Mouse (Mus musculus): ENCODE measurements around the gene Bco2. TPM values are rescaled to one million over a fixed set of nuclear protein-coding genes. Genes with fewer than 3 reads are reported as not detected.

Bco2 gene
- polyA plus RNA-seq, 1 experiment = 5.3 TPM

DNA sequence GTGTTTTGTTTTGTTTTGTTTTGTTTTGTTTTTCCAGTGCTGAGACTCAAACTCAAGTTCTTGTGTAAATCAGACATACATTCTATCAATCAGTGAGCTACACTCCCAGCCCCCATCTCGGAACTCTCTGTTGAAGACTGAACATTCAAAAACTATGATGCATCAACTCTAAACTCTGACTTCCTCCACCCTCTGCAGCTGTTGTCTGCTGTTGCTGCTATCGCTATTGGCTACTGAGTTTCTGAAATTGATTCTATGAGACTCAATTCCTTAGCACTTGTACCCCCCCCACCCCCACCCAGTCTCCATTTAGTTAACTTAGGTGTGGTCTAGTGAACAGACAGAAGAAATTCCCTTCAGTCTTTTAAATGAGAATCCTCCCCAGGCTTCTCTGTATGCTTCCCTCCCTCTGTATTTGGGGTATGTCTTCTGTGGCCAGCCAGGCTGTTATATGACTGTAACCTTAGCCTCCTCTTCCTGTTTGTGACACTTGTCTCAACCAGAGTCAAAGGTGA is 63.4 kb downstream of the Bco2 start:
- H3K27me3 ChIP-seq (replicated peaks; ENCODE audit: control insufficient read depth, insufficient read depth, low read length) = no peaks in the 10 kb centered on the region
- TF ChIP-seq POLR2A (IDR thresholded peaks at IDR 0.05; ENCODE audit: low read depth, low read length) (no peak), CTCF (conservative IDR thresholded peaks at IDR 0.05; ENCODE audit: insufficient read depth, insufficient read length, low read depth, low read length) (no peak)
- H3K27ac ChIP-seq (ENCODE audit: insufficient read depth, low read depth, low read length) = no peak overlapping the region
- no peaks in the 10 kb centered on the region for H3K4me1 ChIP-seq (ENCODE audit: control insufficient read depth, insufficient read depth, low read length)
- DNase-seq = no peak
- H3K4me3 ChIP-seq (ENCODE audit: insufficient read depth, low read depth, low read length) = no peak overlapping the region
- no peaks in the 10 kb centered on the region for H3K36me3 ChIP-seq (ENCODE audit: control insufficient read depth, insufficient read depth, low read length)
- 79% methylated on average over 2 of the region's 2 CpGs for WGBS

DNA sequence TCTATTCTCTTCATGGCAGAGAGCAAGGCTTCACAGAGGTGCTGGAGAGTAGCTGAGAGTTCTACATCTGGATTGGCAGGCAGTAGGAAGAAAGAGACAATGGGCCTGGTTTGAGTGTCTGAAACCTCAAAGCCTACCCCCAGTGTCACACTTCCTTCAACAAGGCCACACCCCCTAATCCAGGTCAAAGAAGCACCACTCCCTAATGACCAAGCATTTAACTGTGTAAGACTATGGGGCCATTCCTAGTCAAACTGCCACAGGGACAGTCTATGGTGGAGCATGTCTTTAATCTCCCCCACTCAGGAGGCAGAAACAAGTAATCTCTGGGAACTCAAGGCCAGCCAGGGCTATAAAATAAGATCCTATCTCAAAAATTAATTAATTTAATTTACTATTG is 64.1 kb downstream of the Bco2 start:
- no peak for DNase-seq
- no peak for TF ChIP-seq CTCF (conservative IDR thresholded peaks at IDR 0.05; ENCODE audit: insufficient read depth, insufficient read length, low read depth, low read length)
- TF ChIP-seq POLR2A (IDR thresholded peaks at IDR 0.05; ENCODE audit: low read depth, low read length) = no peak
- Histone ChIP-seq H3K4me1 (ENCODE audit: control insufficient read depth, insufficient read depth, low read length) (no peaks in the 10 kb centered on the region), H3K4me3 (ENCODE audit: insufficient read depth, low read depth, low read length) (no peak overlapping the region), H3K27ac (ENCODE audit: insufficient read depth, low read depth, low read length) (no peak overlapping the region), H3K36me3 (ENCODE audit: control insufficient read depth, insufficient read depth, low read length) (no peaks in the 10 kb centered on the region), H3K27me3 (replicated peaks; ENCODE audit: control insufficient read depth, insufficient read depth, low read length) (no peaks in the 10 kb centered on the region)

DNA sequence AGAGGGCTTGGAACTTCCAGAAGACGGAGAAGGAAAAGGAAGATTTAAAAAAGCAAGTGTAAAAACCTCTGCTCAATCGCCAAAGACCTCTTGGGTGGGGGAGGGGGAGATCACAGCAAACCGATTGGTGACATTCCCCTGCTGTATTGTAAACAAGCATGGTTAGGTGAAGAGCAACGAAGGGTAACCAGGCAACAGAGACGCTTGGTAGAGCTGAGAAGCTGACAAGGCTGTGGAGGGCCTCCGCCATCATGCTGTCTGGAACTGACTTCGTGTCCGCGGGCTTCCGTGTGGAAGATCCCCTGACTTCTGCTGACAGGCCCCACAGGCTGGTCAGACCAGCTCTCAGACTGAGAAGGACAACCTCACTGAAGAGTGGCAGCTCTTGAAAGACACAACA is 69.5 kb downstream of the Bco2 start:
- Histone ChIP-seq H3K36me3 (ENCODE audit: control insufficient read depth, insufficient read depth, low read length) (no peaks in the 10 kb centered on the region), H3K4me3 (ENCODE audit: insufficient read depth, low read depth, low read length) (no peak overlapping the region), H3K27ac (ENCODE audit: insufficient read depth, low read depth, low read length) (no peak overlapping the region), H3K4me1 (ENCODE audit: control insufficient read depth, insufficient read depth, low read length) (no peaks in the 10 kb centered on the region), H3K27me3 (replicated peaks; ENCODE audit: control insufficient read depth, insufficient read depth, low read length) (no peaks in the 10 kb centered on the region)
- no peak for DNase-seq
- 27% methylated on average over 10 of the region's 10 CpGs for WGBS
- TF ChIP-seq POLR2A (IDR thresholded peaks at IDR 0.05; ENCODE audit: low read depth, low read length) = no peak
- TF ChIP-seq CTCF (conservative IDR thresholded peaks at IDR 0.05; ENCODE audit: insufficient read depth, insufficient read length, low read depth, low read length) = no peak

Other genes with a start within 250 kb of the Bco2 start
- gene Rpl10-ps3, start 210.2 kb downstream of the Bco2 start, polyA plus RNA-seq (2012; rRNA removed) = 97.7 and 121 TPM in 2 replicates
- 82.6 and 86.0 TPM in 2 replicates for gene Plet1, start 60.7 kb downstream of the Bco2 start, polyA plus RNA-seq (2012; rRNA removed)
- 50.2 and 58.6 TPM in 2 replicates for gene Pts, start 26.5 kb downstream of the Bco2 start, polyA plus RNA-seq (2012; rRNA removed)
- 1.4 and 2.2 TPM in 2 replicates for gene Il18, start 354 bp downstream of the Bco2 start, polyA plus RNA-seq (2012; rRNA removed)
- gene Tex12, start 6.1 kb upstream of the Bco2 start, polyA plus RNA-seq (2012; rRNA removed) = not detected in 2 replicates
- 541 and 551 TPM in 2 replicates for gene Sdhd, start 48.6 kb upstream of the Bco2 start, polyA plus RNA-seq (2012; rRNA removed)
- 292 and 335 TPM in 2 replicates for gene Timm8b, start 48.7 kb upstream of the Bco2 start, polyA plus RNA-seq (2012; rRNA removed)
- gene Pih1d2, start 62.1 kb upstream of the Bco2 start, polyA plus RNA-seq (2012; rRNA removed) = 2.1 and 2.7 TPM in 2 replicates
- gene Nkapd1, start 62.3 kb upstream of the Bco2 start, polyA plus RNA-seq (2012; rRNA removed) = 4.1 and 5.1 TPM in 2 replicates
- 60.8 and 70.8 TPM in 2 replicates for gene Dlat, start 104.6 kb upstream of the Bco2 start, polyA plus RNA-seq (2012; rRNA removed)
- 4.6 and 5.3 TPM in 2 replicates for gene Dixdc1, start 184.3 kb upstream of the Bco2 start, polyA plus RNA-seq (2012; rRNA removed)
- 39.0 and 41.1 TPM in 2 replicates for gene 2310030G06Rik, start 191.4 kb upstream of the Bco2 start, polyA plus RNA-seq (2012; rRNA removed)
- 548 and 676 TPM in 2 replicates for gene Cryab, start 196.1 kb upstream of the Bco2 start, polyA plus RNA-seq (2012; rRNA removed)
- 20.0 and 21.1 TPM in 2 replicates for gene Hspb2, start 197.2 kb upstream of the Bco2 start, polyA plus RNA-seq (2012; rRNA removed)
- 3.6 and 4.3 TPM in 2 replicates for gene Fdxacb1, start 213.1 kb upstream of the Bco2 start, polyA plus RNA-seq (2012; rRNA removed)
- 20.3 and 21.3 TPM in 2 replicates for gene Alg9, start 219.8 kb upstream of the Bco2 start, polyA plus RNA-seq (2012; rRNA removed)
- 97.4 and 111 TPM in 2 replicates for gene 1110032A03Rik, start 220.3 kb upstream of the Bco2 start, polyA plus RNA-seq (2012; rRNA removed)